Mouse (Mus musculus) forebrain, embryonic 16.5 days (tissue): ENCODE results near the gene 1810013L24Rik. TPM values are rescaled to one million over a fixed set of nuclear protein-coding genes. Genes with fewer than 3 reads are reported as not detected.

Experiments used
- polyA plus RNA-seq: library from polyadenylated mRNA; unstranded; fragments of >200 nt; fragmentation: Nextera tagmentation; extraction: Ambion mirVana; gene quantifications from 2 replicates; pipeline ENCODE4 v1.2.1, GENCODE M21; 2015

The 1810013L24Rik gene
- polyA plus RNA-seq, 1 experiment from 2014 or later, result 29.0 TPM

Other genes starting within 250 kb of the 1810013L24Rik start
- gene Pmm2, start 192.4 kb upstream of the 1810013L24Rik start, polyA plus RNA-seq, result 48.1 and 53.4 TPM in 2 replicates
- gene Tmem186, start 192.4 kb upstream of the 1810013L24Rik start, polyA plus RNA-seq, result 26.8 and 27.8 TPM in 2 replicates
- gene Carhsp1, start 157.9 kb upstream of the 1810013L24Rik start, polyA plus RNA-seq, result 181 and 200 TPM in 2 replicates
- not detected in 2 replicates for gene Gm5767, start 149.3 kb upstream of the 1810013L24Rik start, polyA plus RNA-seq
- 32.4 and 40.2 TPM in 2 replicates for gene Usp7, start 37.8 kb upstream of the 1810013L24Rik start, polyA plus RNA-seq